Mouse (Mus musculus): ENCODE measurements around the gene Olfr518. TPM values are rescaled to one million over a fixed set of nuclear protein-coding genes. Genes with fewer than 3 reads are reported as not detected.
A peak's percentile ranks its signal among the peaks of the same experiment; 100 is the strongest.

Olfr518 gene
- not detected in 2 replicates for polyA plus RNA-seq (2012; rRNA removed)

GRCm38 (mm10) chr7:108884906-108885305 is at the start of gene Olfr518:
TSS of gene Olfr518 (minus strand) at chr7:108885006.
- Histone ChIP-seq H3K4me3 (replicated peaks; ENCODE audit: extremely low read depth, low read depth, low read length) (no peak within 1 kb of the TSS), H3K4me1 (ENCODE audit: control insufficient read depth, insufficient read depth, low read length) (no peaks in the 10 kb centered on the region)
- no peak for DNase-seq
- TF ChIP-seq CTCF (IDR thresholded peaks at IDR 0.05; ENCODE audit: insufficient read depth, low read length) = no peak
- no peak for TF ChIP-seq POLR2A (IDR thresholded peaks at IDR 0.05; ENCODE audit: borderline replicate concordance, extremely low read depth, low read depth, low read length)
- 71% methylated on average over 4 of the region's 4 CpGs for WGBS

DNA sequence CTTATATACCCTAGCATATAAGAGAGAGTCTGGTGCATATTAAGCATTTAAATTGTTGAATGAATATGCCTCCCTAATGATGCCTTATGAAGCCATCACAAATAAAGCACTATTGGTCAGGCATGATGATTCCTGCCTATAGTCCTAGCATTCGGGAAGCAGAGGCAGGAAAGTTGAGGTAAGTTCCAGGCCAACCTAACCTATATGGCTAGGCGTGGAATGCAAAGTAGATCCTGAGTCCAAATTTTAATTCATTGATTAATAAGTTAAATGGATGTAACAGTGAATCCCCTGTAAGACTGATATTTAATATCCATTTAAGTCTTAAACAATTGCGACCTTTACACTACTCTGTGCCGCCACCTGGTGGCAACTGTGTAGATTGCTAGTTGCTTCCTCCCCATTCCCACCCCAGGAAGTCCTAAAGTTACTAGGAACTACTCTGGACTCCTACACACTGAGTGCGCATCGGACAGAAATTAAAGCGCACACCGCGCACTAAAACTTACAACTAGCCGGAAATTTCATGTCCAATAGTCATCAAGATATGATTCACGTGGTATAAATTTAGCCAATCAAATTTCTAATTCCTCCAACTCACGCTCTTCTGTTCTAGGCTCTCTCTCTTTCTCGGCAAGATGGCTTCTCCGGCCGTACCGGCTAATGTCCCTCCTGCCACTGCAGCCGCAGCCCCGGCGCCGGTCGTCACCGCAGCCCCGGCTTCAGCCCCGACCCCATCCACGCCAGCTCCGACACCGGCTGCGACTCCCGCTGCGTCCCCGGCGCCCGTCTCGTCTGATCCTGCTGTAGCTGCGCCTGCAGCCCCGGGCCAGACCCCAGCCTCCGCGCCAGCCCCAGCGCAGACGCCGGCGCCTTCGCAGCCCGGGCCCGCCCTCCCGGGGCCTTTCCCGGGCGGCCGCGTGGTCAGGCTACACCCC is 49.3 kb upstream of the Olfr518 start, which contains the start of gene Eif3f:
Gene Eif3f (plus strand): TSS at position 624 of the 938 bp plus-strand sequence.
- TF ChIP-seq CTCF (IDR thresholded peaks at IDR 0.05; ENCODE audit: insufficient read depth, low read length) (peak; percentile 82), POLR2A (IDR thresholded peaks at IDR 0.05; ENCODE audit: borderline replicate concordance, extremely low read depth, low read depth, low read length) (peak; percentile 64; the same call in 1 of the 2 replicates)
- H3K4me1 ChIP-seq (ENCODE audit: control insufficient read depth, insufficient read depth, low read length) = peaks cover 9% of the 10 kb centered on the region
- DNase-seq = peak; percentile 89
- H3K4me3 ChIP-seq (replicated peaks; ENCODE audit: extremely low read depth, low read depth, low read length) = peak within 1 kb of the TSS; percentile 76
- WGBS = 2% methylated on average over 50 of the region's 50 CpGs

DNA sequence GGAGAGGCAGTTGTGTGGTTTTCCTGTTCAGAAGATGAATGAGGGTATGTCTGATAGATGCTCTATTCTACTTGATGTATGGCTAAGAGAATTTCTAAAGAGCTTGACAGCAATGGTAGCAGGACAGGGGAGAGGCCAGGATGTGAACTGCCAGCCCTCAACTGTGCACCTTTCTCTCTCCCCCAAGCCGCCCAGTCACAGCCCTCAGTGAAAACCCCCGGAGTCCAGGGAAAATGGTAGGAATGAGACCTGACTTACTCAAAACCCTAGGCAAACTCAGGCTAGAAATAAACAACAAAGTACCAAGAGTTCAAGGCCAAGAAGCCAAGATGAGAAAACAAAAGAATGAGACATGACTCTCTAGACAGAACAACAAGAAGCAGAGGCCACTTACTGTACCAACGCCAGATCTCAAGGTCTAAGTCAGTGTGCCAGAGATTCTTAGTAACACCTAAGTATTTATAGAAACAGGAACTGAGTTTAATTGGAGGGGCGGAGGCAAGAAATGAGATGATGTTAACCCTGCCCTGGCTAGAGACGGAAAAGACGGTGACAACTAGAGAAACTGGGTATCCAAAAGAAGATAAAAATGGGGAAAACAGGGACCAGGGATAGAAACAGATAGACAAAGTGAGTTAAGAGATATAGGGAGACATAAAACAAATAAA is 45.1 kb upstream of the Olfr518 start, which contains the start of gene Nlrp10:
Gene Nlrp10 (minus strand): TSS at position 453 of the 668 bp plus-strand sequence.
- H3K4me1 ChIP-seq (ENCODE audit: control insufficient read depth, insufficient read depth, low read length) = peaks cover under 1% of the 10 kb centered on the region
- DNase-seq = no peak
- WGBS = 30% methylated on average over 6 of the region's 6 CpGs
- no peak within 1 kb of the TSS for H3K4me3 ChIP-seq (replicated peaks; ENCODE audit: extremely low read depth, low read depth, low read length)
- no peak for TF ChIP-seq CTCF (IDR thresholded peaks at IDR 0.05; ENCODE audit: insufficient read depth, low read length)
- TF ChIP-seq POLR2A (IDR thresholded peaks at IDR 0.05; ENCODE audit: borderline replicate concordance, extremely low read depth, low read depth, low read length) = no peak

DNA sequence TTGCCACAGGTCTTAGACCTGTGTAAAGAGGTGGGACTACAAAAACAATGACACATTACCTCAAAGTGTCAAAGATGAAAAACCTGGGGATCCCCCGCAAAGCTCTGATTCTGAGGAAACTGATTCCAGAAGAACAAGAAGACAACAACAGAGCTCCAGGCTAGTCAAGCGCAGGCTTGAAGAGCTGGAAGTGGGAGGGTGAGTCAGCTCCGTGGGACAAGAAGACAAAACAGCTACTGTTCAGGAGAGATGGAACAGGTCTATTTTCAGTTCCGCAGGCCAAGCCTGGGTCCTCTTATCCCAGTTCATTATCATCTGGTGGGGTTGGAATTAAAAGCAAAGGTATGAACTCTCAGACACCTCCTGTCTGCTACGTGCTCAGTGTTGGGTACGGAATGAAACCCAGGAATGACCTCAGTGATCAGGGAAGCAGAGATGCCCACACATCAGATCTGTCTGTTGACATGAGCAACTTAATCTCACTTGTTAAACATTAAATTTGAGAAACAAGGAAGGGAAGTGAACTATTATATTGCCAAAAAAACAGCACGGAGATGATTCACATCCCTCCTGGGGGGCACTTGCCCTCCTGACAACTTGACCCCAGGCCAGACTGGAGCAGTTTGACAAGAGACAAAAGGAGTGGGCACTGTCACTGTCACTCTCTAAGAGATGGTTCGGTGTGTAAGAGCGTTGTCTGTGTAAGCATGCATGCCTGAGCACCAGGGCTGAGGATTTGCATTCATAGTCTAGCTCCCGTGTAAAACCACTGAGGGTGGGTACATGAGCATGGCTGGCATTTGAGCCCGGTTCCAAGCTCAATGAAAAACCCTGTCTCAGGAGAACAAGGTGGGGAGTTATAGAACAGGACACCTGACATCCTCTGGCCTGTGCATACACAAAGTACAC is 43.7 kb upstream of the Olfr518 start:
- H3K4me3 ChIP-seq (replicated peaks; ENCODE audit: extremely low read depth, low read depth, low read length) = no peak overlapping the region
- WGBS = 72% methylated on average over 11 of the region's 11 CpGs
- DNase-seq = no peak
- no peaks in the 10 kb centered on the region for H3K4me1 ChIP-seq (ENCODE audit: control insufficient read depth, insufficient read depth, low read length)
- TF ChIP-seq POLR2A (IDR thresholded peaks at IDR 0.05; ENCODE audit: borderline replicate concordance, extremely low read depth, low read depth, low read length) (no peak), CTCF (IDR thresholded peaks at IDR 0.05; ENCODE audit: insufficient read depth, low read length) (no peak)

- TF ChIP-seq CTCF (IDR thresholded peaks at IDR 0.05; ENCODE audit: insufficient read depth, low read length) = no peak
- TF ChIP-seq POLR2A (IDR thresholded peaks at IDR 0.05; ENCODE audit: borderline replicate concordance, extremely low read depth, low read depth, low read length) = no peak
- WGBS = 59% methylated on average over 4 of the region's 4 CpGs
- Histone ChIP-seq H3K4me3 (replicated peaks; ENCODE audit: extremely low read depth, low read depth, low read length) (no peak overlapping the region), H3K4me1 (ENCODE audit: control insufficient read depth, insufficient read depth, low read length) (no peaks in the 10 kb centered on the region)
- no peak for DNase-seq
These were observed 42.2 kb upstream of the Olfr518 start for GRCm38 (mm10) chr7:108927043-108927442.

GRCm38 (mm10) chr7:108903969-108904368 is 19.2 kb upstream of the Olfr518 start:
- DNase-seq = no peak
- WGBS = 58% methylated on average over 2 of the region's 2 CpGs
- Histone ChIP-seq H3K4me1 (ENCODE audit: control insufficient read depth, insufficient read depth, low read length) (no peaks in the 10 kb centered on the region), H3K4me3 (replicated peaks; ENCODE audit: extremely low read depth, low read depth, low read length) (no peak overlapping the region)
- TF ChIP-seq POLR2A (IDR thresholded peaks at IDR 0.05; ENCODE audit: borderline replicate concordance, extremely low read depth, low read depth, low read length) = no peak

- DNase-seq = no peak
These were observed 9.5 kb upstream of the Olfr518 start, which contains the start of gene Olfr519 for GRCm38 (mm10) chr7:108894320-108894719. TSS of gene Olfr519 (minus strand) at chr7:108894420.

DNA sequence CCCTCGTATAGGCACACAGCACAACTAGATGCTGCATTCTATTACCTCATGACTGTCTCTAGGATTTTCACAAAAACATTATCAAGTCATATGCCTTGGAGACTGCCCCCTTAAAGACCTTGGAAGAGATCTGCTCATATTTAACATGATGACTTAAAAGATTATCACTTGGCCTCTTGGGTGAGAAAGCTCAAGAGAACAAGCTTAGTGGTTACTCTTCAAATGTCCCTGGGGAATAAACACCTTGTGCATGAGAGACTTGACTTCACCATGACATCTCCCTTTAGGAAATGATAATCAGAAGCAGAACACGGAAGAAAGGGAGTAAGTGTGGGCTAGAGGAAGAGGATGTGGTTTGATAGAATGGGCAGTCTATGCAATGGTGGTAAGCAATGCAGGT is 12.5 kb downstream of the Olfr518 start, which contains the start of gene Olfr517:
Gene Olfr517 (minus strand): TSS at position 101 of the 400 bp plus-strand sequence.
- 55% methylated on average over 2 of the region's 2 CpGs for WGBS
- Histone ChIP-seq H3K4me3 (replicated peaks; ENCODE audit: extremely low read depth, low read depth, low read length) (no peak within 1 kb of the TSS), H3K4me1 (ENCODE audit: control insufficient read depth, insufficient read depth, low read length) (no peaks in the 10 kb centered on the region)
- no peak for DNase-seq
- TF ChIP-seq CTCF (IDR thresholded peaks at IDR 0.05; ENCODE audit: insufficient read depth, low read length) = no peak
- no peak for TF ChIP-seq POLR2A (IDR thresholded peaks at IDR 0.05; ENCODE audit: borderline replicate concordance, extremely low read depth, low read depth, low read length)

More at GRCm38 (mm10) chr7:108894320-108894719, 9.5 kb upstream of the Olfr518 start, which contains the start of gene Olfr519:
- Histone ChIP-seq H3K4me1 (ENCODE audit: control insufficient read depth, insufficient read depth, low read length) (no peaks in the 10 kb centered on the region), H3K4me3 (replicated peaks; ENCODE audit: extremely low read depth, low read depth, low read length) (no peak within 1 kb of the TSS)
- WGBS = 76% methylated on average over 5 of the region's 5 CpGs
- no peak for TF ChIP-seq CTCF (IDR thresholded peaks at IDR 0.05; ENCODE audit: insufficient read depth, low read length)
- no peak for TF ChIP-seq POLR2A (IDR thresholded peaks at IDR 0.05; ENCODE audit: borderline replicate concordance, extremely low read depth, low read depth, low read length)
